Mouse (Mus musculus): Measurements from ENCODE around the gene Tubb5. TPM values are rescaled to one million over a fixed set of nuclear protein-coding genes. Genes with fewer than 3 reads are reported as not detected.

The Tubb5 gene
- polyA plus RNA-seq, 1 experiment from 2014 or later = 1,832 TPM

DNA sequence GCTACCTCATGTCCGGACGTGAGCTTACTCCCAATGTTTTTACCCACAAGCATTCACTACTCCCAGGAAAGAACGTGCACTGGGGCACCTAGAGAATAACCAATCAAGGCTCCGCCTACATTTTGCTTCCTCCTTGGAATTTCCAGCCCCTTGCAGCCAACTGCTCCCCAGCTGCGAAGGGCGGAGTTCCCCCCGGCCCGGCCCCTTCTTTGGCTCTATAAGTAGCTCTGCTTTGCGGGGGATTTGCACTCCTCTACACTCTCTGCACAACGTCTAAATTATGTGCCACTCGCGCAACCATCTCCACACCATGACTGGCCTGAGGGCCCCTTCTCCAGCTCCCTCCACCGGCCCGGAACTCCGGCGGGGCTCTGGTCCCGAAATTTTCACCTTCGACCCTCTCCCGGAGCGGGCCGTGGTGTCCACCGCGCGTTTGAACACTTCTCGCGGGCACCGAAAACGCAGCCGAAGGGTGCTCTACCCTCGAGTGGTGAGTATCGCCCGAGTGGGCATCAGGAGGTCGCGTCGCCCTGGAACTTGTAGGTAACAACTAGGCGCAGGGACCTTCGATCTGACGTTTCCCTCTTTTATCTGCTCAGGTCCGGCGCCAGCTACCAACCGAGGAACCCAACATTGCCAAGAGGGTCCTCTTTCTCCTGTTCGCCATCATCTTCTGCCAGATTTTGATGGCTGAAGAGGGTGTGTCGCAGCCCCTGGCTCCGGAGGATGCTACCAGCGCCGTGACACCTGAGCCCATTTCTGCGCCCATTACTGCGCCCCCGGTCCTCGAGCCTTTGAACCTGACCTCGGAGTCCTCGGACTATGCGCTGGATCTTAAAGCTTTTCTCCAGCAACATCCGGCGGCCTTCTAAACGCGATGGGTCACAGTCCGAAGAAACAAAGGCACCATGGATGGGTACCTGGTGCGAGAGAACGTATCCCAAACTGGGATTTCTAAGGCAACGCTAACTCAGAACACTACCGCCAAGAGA is 16.4 kb downstream of the Tubb5 start, which contains the start of gene Ier3:
Gene Ier3, plus strand, starts transcription at position 246 of the 992 bp plus-strand sequence.
- H3K9ac ChIP-seq (replicated peaks) = peak within 1 kb of the TSS; percentile 80
- peaks cover 13% of the 10 kb centered on the region for H3K36me3 ChIP-seq
- H3K27me3 ChIP-seq = peaks cover 26% of the 10 kb centered on the region
- ATAC-seq = no peak
- H3K4me3 ChIP-seq (replicated peaks) = peak within 1 kb of the TSS; percentile 66
- peak within 1 kb of the TSS; percentile 89 for H3K27ac ChIP-seq
- H3K9me3 ChIP-seq = no peaks in the 10 kb centered on the region
- peak within 1 kb of the TSS; percentile 87 for H3K4me2 ChIP-seq (replicated peaks)
- under 1% methylated on average over 62 of the region's 62 CpGs for WGBS
- peaks cover 33% of the 10 kb centered on the region for H3K4me1 ChIP-seq (replicated peaks)

DNA sequence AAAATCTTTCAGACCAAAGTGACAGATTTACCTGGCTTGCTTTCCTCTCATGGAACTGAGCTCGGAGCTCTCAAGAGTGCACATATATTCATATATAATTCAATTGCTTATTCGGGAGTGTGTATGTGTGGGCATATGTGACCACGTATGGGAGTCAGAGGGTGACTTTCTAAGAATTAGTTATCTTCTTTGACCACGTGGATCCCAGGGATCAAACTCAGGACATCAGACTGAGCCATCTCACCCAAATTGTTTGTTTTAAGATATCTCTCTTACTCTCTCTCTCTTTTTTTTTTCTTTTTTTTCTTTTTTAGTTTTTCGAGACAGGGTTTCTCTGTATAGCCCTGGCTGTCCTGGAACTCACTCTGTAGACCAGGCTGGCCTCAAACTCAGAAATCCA is 18.0 kb downstream of the Tubb5 start:
- H3K4me2 ChIP-seq (replicated peaks) = no peak overlapping the region
- no peak overlapping the region for H3K4me3 ChIP-seq (replicated peaks)
- H3K4me1 ChIP-seq (replicated peaks) = peaks cover 33% of the 10 kb centered on the region
- H3K27ac ChIP-seq = no peak overlapping the region
- ATAC-seq = no peak
- H3K9me3 ChIP-seq = no peaks in the 10 kb centered on the region
- H3K36me3 ChIP-seq = no peaks in the 10 kb centered on the region
- no peak overlapping the region for H3K9ac ChIP-seq (replicated peaks)
- H3K27me3 ChIP-seq = peaks cover 31% of the 10 kb centered on the region
- WGBS = 80% methylated on average over 5 of the region's 5 CpGs

DNA sequence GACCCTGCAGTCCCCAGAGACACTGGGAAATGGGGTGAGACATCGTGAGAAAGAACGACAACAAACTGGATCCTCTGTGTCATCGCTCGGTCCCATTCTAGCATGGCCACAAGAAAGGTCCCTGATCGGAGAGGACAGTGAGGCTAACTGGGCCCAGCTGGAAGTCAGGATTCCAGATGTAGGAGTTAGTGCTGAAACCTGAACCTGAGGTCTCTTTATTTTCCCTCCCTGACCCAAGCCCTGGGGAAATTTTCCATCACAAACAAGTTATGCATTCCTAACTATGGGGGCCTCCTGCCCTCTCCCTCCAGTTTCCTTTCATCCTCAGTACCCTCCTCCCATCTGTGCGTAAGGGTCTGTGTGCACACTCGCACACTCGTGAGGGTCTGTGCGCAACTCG is 20.9 kb downstream of the Tubb5 start:
- Histone ChIP-seq H3K4me1 (replicated peaks) (peaks cover 15% of the 10 kb centered on the region), H3K9me3 (no peaks in the 10 kb centered on the region), H3K27me3 (peaks cover 31% of the 10 kb centered on the region), H3K9ac (replicated peaks) (no peak overlapping the region), H3K36me3 (no peaks in the 10 kb centered on the region), H3K27ac (no peak overlapping the region), H3K4me2 (replicated peaks) (no peak overlapping the region), H3K4me3 (replicated peaks) (no peak overlapping the region)
- 61% methylated on average over 10 of the region's 10 CpGs for WGBS
- ATAC-seq = no peak

DNA sequence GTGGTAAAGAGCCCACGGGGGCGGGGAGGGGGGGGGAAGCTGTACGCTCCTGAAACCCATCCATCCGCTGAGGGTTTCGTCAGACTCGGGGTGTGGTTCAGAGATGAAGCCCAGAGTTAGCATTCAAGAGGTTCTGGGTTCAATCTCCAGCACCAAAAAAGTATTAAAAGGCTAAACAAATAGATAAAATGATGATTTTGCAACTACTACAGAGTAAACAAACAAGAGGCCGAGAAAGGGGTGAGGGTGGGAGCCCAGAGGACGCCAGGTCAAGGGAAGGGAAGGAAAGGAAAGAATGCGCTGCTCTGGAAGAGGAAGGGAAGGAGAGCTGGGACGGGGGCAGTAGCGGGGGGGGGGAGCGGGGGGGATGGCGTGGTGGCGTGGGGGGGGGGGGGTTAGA is 21.4 kb downstream of the Tubb5 start:
- no peak overlapping the region for H3K27ac ChIP-seq
- H3K9me3 ChIP-seq = no peaks in the 10 kb centered on the region
- peaks cover 10% of the 10 kb centered on the region for H3K4me1 ChIP-seq (replicated peaks)
- WGBS = 45% methylated on average over 8 of the region's 14 CpGs
- ATAC-seq = no peak
- no peak overlapping the region for H3K4me3 ChIP-seq (replicated peaks)
- peaks cover 31% of the 10 kb centered on the region for H3K27me3 ChIP-seq
- no peaks in the 10 kb centered on the region for H3K36me3 ChIP-seq
- H3K4me2 ChIP-seq (replicated peaks) = no peak overlapping the region
- no peak overlapping the region for H3K9ac ChIP-seq (replicated peaks)

DNA sequence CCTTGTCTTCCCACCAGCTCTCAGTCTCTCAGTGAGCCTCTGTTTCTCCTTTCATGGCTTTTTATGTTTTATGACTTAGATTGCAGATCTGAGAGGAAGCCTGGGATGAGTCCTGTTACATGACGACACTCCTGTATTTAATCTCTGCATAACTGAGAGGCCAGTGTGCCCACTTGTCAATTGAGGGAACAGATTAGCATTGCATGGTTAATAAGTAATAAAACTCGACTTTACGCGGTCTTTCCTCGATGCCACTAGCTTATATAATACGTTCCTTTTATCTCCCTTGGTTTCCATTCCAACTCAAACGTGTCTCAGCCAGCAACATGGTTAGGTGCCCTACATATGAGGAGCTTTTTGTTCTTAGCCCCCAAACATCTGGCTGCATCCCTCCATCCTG is 22.3 kb downstream of the Tubb5 start:
- 59% methylated on average over 7 of the region's 7 CpGs for WGBS

DNA sequence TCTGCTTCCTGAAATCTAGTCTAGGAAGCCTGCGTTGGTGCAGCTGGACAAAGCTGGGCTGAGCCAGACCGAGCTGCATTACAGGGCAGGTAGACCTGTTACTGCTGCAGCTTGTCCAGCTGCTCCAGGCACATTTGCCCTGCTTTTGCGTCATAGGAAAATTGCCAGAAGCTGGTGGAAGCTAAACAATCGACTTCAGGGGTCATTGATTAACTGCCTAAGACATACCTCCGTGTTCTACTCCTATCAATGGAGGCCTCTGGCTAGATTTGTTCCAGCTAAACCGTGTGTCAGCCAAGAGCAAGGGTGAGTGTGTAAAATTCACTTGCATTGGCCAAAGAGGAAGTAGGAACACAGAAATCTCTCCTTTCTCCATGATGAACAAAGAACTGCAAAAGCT is 23.4 kb downstream of the Tubb5 start:
- Histone ChIP-seq H3K4me3 (replicated peaks) (no peak overlapping the region), H3K27me3 (peaks cover 13% of the 10 kb centered on the region), H3K4me2 (replicated peaks) (no peak overlapping the region), H3K36me3 (no peaks in the 10 kb centered on the region), H3K27ac (no peak overlapping the region), H3K4me1 (replicated peaks) (no peaks in the 10 kb centered on the region), H3K9me3 (no peaks in the 10 kb centered on the region), H3K9ac (replicated peaks) (no peak overlapping the region)
- WGBS = 71% methylated on average over 6 of the region's 6 CpGs
- no peak for ATAC-seq

More for the DNA sequence above, 22.3 kb downstream of the Tubb5 start:
- H3K27ac ChIP-seq = no peak overlapping the region
- no peaks in the 10 kb centered on the region for H3K36me3 ChIP-seq
- no peak overlapping the region for H3K4me2 ChIP-seq (replicated peaks)
- H3K4me3 ChIP-seq (replicated peaks) = no peak overlapping the region
- peaks cover 1% of the 10 kb centered on the region; the same call in 1 of the 2 replicates for H3K4me1 ChIP-seq (replicated peaks)
- H3K9me3 ChIP-seq = no peaks in the 10 kb centered on the region
- peaks cover 24% of the 10 kb centered on the region for H3K27me3 ChIP-seq
- H3K9ac ChIP-seq (replicated peaks) = no peak overlapping the region
- no peak for ATAC-seq

DNA sequence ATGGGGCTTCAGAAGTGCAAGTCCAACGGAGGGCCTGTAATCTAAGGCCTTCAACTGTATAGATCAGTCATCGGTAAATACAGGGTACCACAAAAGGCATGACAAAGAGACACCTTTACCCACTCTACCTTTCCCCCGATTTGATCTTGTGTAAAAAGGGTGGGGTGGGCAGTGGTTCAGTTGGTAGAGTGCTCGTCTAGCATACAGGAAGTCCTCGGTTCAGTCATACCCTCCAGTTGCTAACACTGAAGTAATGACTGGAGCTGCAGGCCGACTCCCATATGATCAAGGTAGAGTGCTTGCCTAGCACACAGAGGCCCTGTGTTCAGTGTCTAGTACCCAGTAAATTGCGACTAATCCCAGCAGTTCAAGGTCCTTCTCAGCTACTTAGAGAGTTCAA is 24.5 kb downstream of the Tubb5 start:
- Histone ChIP-seq H3K27me3 (peaks cover 5% of the 10 kb centered on the region; the same call in 1 of the 2 replicates), H3K9ac (replicated peaks) (no peak overlapping the region), H3K4me3 (replicated peaks) (no peak overlapping the region), H3K27ac (no peak overlapping the region), H3K4me1 (replicated peaks) (no peaks in the 10 kb centered on the region), H3K36me3 (no peaks in the 10 kb centered on the region), H3K9me3 (no peaks in the 10 kb centered on the region), H3K4me2 (replicated peaks) (no peak overlapping the region)
- no peak for ATAC-seq
- 86% methylated on average over 7 of the region's 7 CpGs for WGBS

DNA sequence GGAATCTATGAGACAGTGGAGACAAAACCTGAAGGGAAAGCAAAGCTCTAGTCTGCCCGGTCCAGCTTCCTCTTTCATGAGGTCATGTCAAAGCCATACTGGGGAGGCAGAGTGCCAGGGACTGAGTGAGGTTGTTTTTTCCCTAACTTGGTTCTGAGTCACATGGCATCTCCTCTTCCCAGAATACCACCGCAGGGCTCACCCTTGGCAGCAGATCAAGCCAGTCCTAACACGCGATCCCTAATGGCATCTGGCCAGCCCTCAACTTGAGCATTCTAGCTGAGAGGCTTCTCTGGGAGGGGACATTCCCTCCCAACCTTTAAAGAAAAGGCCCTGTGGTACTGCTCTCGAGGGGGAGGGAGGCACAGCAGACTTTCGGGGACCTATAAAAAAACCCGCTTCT is 24.9 kb downstream of the Tubb5 start:
- Histone ChIP-seq H3K27ac (no peak overlapping the region), H3K27me3 (peaks cover 5% of the 10 kb centered on the region; the same call in 1 of the 2 replicates), H3K4me1 (replicated peaks) (no peaks in the 10 kb centered on the region), H3K4me2 (replicated peaks) (no peak overlapping the region), H3K9ac (replicated peaks) (no peak overlapping the region), H3K9me3 (no peaks in the 10 kb centered on the region), H3K4me3 (replicated peaks) (no peak overlapping the region), H3K36me3 (no peaks in the 10 kb centered on the region)
- WGBS = 62% methylated on average over 7 of the region's 7 CpGs
- ATAC-seq = peak; percentile 69

DNA sequence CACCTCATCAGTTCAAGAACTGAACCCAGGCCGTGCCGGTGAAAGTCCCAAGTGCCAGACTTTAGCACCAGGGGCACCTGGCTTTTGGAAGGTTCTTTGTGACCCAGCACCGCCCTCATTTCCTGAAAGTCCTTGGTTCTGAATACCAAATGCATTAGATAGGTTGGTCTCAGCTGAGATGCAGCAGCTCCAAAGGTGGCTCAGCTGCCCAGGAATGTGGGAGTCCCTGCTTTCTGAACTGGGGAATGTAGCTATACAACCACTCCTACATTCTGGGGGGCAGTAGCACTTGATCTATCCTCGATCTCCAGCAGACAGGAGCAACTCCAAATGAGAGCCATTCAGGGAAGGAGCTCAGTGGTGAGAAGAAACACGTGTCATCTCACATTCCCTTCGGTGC is 25.4 kb downstream of the Tubb5 start:
- 79% methylated on average over 6 of the region's 6 CpGs for WGBS
- H3K9me3 ChIP-seq = no peaks in the 10 kb centered on the region
- H3K9ac ChIP-seq (replicated peaks) = no peak overlapping the region
- no peak overlapping the region for H3K4me2 ChIP-seq (replicated peaks)
- no peaks in the 10 kb centered on the region for H3K36me3 ChIP-seq
- H3K27me3 ChIP-seq = peaks cover 5% of the 10 kb centered on the region; the same call in 1 of the 2 replicates
- H3K4me1 ChIP-seq (replicated peaks) = no peaks in the 10 kb centered on the region
- no peak overlapping the region for H3K4me3 ChIP-seq (replicated peaks)
- no peak for ATAC-seq
- H3K27ac ChIP-seq = no peak overlapping the region

DNA sequence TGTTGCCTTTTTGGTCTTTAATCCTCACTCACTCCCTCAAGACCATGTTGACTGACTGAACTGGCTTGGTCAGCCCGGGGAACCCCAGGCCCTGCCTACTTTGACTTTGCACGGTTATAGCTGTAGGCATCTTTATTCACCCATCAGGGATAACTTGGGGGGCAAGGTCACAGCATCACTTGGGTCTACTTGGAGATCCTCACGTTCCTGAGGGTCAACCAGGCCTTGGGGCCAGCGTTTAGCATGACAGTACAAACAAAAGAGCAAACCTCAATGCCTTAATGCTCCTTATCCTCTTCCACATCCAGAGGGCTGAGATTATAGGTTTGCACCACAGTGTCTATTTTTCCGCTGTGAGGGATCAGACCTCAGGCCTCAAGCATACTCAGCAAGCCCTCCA is 25.8 kb downstream of the Tubb5 start:
- no peak overlapping the region for H3K4me3 ChIP-seq (replicated peaks)
- H3K4me1 ChIP-seq (replicated peaks) = no peaks in the 10 kb centered on the region
- H3K27me3 ChIP-seq = peaks cover 5% of the 10 kb centered on the region; the same call in 1 of the 2 replicates
- 69% methylated on average over 5 of the region's 5 CpGs for WGBS
- no peak for ATAC-seq
- no peaks in the 10 kb centered on the region for H3K36me3 ChIP-seq
- H3K9me3 ChIP-seq = no peaks in the 10 kb centered on the region
- H3K4me2 ChIP-seq (replicated peaks) = no peak overlapping the region
- no peak overlapping the region for H3K9ac ChIP-seq (replicated peaks)
- no peak overlapping the region for H3K27ac ChIP-seq

DNA sequence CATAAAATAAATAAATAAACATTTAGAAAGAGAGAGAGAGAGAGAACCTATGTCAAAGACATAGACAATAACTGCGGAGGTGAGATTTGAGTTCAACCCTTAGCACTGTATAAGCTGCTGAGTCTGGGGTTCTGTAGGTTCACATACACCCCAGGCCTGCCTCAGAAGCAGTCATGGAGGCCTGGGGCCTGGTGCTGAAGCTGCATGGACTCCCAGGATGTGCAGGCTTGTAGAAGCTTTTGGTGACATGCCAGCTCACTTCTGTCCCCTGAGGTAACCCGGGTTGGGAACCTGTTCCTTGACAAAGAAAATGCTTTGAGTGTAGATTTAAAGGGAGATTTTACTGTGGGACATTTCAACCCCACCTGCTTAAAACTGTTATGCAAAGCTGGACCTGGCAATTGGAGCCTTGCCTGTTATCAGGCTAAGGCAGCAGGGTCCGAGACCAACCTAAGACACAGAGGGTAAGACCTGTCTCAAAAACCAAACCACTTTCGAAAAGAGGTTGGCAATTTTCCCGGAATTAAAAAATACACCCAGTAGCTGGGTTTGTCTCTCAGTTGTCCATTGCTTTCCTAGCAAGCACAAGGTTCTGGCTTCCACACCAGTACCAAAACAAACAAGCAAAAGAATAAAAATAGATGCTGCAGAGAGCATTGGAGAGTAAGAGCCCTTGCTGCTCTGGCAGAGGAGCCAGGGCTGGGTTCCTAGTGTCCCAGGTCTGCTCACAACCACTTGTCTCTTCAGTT is 27.0 kb downstream of the Tubb5 start:
- no peak overlapping the region for H3K4me2 ChIP-seq (replicated peaks)
- no peak overlapping the region for H3K9ac ChIP-seq (replicated peaks)
- H3K4me1 ChIP-seq (replicated peaks) = no peaks in the 10 kb centered on the region
- ATAC-seq = no peak
- H3K27ac ChIP-seq = no peak overlapping the region
- no peak overlapping the region for H3K4me3 ChIP-seq (replicated peaks)
- 91% methylated on average over 5 of the region's 5 CpGs for WGBS
- H3K36me3 ChIP-seq = no peaks in the 10 kb centered on the region
- H3K9me3 ChIP-seq = no peaks in the 10 kb centered on the region
- no peaks in the 10 kb centered on the region for H3K27me3 ChIP-seq

DNA sequence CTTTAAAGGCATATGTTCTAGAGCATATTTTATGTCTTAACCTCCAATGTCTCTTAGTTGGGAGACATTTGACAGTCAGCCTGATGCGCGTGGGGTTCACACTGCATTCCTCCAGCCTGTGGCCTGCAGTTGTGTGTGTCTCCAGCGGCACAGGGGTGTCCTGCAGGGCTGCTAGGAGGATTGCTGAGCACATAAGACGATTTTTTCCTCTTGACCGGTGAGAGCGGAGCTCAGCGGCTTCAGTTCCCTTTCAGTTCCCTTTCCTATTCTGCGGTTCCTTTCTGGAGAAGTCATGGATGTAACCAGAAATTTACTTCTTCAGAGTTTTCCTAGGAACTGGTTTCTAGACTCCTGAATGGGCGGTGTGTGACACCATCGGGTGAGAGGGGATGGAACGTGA is 28.7 kb downstream of the Tubb5 start:
- H3K36me3 ChIP-seq = no peaks in the 10 kb centered on the region
- ATAC-seq = no peak
- 88% methylated on average over 11 of the region's 11 CpGs for WGBS
- no peak overlapping the region for H3K4me3 ChIP-seq (replicated peaks)
- H3K4me2 ChIP-seq (replicated peaks) = no peak overlapping the region
- no peak overlapping the region for H3K9ac ChIP-seq (replicated peaks)
- no peaks in the 10 kb centered on the region for H3K9me3 ChIP-seq
- H3K27me3 ChIP-seq = no peaks in the 10 kb centered on the region
- no peaks in the 10 kb centered on the region for H3K4me1 ChIP-seq (replicated peaks)
- H3K27ac ChIP-seq = no peak overlapping the region

Data from midbrain, embryonic 13.5 days (tissue).